Mouse (Mus musculus): ENCODE results near the gene Gm17324.
"Not testable (repeated sequence)": the region's sequence is repeated elsewhere in the genome, so short reads cannot be mapped to it uniquely, and the experiment has no call there.

Gm17324 gene

DNA sequence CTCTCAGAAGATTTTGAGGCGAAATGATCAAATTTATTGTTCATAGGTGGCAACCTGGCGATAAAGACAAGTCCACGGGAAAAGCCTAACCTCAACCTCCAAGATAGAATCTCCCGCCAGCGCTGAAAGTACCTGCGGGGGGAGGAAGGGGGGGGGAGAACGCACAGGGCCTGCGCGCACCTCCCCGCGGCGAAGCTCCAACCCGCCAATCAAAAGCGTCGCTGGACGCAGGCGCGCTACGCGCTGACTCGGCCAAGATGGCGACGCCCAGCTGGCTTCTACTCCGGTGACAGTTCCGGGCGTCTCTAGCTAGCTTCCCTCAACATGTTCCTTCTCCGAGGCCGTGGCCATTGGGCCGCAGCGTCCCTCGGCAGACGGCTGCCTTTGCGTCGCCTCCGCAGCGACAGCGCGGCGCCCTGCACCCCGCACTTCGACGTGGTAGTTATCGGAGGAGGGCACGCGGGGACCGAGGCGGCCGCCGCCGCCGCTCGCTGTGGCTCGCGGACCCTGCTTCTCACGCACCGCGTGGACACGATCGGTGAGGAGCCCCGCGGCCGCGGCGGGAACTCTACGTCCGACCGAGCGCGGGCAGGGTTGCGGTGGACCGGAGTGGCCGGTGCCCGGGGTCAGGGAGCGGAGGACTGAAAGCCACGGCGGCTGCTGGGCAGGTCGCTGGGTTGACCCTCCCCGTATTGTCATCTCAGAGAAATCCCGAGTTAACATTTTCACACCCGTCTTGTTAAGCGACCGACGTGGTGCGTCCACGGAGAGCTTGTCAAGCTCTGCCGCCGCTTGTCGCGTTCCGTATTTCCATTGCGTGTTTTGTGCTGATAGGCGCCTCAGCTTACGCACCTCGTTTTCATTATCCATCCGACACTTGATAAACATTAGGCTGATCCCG, at the start of gene Gm17324, which contains the start of gene Mto1:
Gene Gm17324, minus strand, starts transcription at position 814 of the 901 bp plus-strand sequence.
Gene Mto1, plus strand, starts transcription at position 236 of the 901 bp plus-strand sequence.
- peak; percentile 75 to 83 for DNase-seq (ENCODE audit: low spot score in 2 of 2)

- DNase-seq (ENCODE audit: low spot score in 2 of 2) = no peak
Observed at GRCm38 (mm10) chr9:78493171-78493570, 44.6 kb upstream of the Gm17324 start.

- DNase-seq (ENCODE audit: low spot score in 2 of 2) = no peak
Observed at GRCm38 (mm10) chr9:78492254-78492653, 43.7 kb upstream of the Gm17324 start.

DNA sequence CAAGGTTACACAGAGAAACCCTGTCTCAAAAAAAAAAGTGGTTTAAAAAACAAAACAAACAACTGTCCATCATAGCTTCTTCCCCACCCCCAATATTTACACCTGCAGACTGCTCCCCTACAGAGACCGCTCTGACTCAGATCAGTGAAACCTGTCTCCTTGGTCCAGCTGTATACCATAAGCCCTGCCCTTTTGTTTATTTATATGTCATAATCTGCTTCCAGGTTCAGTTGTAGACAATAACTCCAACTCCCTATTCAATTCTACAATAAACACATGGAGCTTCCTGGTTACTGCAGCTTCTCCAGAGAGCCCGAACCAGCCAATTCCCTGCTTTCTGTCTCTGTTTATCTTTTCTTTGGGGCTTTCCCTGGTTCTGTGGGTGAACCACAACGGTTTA, 42.6 kb upstream of the Gm17324 start:
- DNase-seq (ENCODE audit: low spot score in 2 of 2) = no peak

DNA sequence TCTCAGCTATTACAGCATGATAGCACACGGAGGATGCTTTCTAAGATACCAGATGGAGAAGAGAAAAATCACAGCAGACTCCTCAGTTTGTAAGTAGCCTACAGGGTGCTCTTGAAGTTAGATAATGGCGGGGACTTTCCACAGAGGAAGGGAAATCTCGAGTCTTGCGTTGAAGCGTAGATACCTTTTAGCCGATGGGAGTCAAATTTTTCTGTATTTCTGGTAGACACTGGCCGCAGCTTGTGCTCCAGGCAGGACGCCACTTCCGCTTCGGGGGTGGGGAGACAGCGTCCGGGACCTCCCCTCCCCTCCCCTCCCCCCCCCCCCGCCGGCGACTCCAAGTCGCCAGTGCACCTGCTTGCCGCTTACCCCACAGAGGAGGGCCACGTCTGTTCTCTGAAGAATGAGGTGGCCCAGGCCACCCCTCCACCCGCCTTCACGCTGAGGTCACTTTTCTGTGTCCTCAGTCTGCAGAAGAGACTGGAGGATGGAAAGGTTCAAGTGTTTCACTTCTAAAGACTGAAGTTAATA, 40.4 kb upstream of the Gm17324 start, which contains the start of gene Eef1a1:
Gene Eef1a1, minus strand, starts transcription at position 262 of the 531 bp plus-strand sequence.
- DNase-seq (ENCODE audit: low spot score in 2 of 2) = no peak

GRCm38 (mm10) chr9:78488021-78488420, 39.4 kb upstream of the Gm17324 start:
- not testable (repeated sequence) for DNase-seq (ENCODE audit: low spot score in 2 of 2)

DNA sequence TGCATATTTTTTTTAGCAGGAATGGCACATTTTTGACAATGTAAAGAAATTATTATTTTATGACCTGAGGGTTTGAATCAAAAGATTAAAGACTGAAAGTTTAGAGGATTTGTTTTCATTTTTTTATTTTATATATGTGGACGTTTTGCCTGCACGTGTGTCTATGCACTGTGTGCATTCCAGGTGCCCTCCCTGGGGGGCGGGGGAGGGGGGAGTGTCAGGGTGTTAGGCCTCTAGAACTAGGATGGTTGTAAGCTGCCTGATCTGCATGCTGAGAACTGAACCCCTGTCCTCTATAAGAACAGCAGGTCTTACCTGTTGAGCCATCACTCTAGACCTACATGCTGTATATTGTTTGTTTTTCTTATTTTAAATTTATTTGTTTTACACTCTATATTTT, 36.1 kb upstream of the Gm17324 start:
- no peak for DNase-seq (ENCODE audit: low spot score in 2 of 2)

DNA sequence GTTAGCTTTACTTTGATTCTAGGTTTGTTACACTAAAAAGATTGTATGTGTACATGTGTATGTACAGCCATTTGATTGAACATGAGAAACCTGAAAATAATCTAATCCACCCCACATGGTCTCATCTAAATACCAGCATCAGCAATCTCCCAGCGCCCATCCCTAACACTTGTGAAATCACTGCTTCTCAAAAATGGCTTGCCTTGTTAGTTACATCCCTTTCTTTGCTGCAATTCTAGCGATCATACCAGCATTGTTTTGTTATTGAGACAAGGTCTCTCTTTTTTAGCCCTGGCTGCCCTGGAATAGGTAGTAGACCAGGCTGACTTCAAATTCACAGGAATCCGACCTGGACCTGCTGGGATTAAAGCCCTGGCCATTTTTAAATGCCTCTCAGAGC, 33.8 kb upstream of the Gm17324 start:
- no peak for DNase-seq (ENCODE audit: low spot score in 2 of 2)

GRCm38 (mm10) chr9:78481423-78482331, 33.1 kb upstream of the Gm17324 start:
- DNase-seq (ENCODE audit: low spot score in 2 of 2) = peak; percentile 94

- DNase-seq (ENCODE audit: low spot score in 2 of 2) = peak; percentile 58 to 62
Observed at GRCm38 (mm10) chr9:78480706-78481358, 32.2 kb upstream of the Gm17324 start.

DNA sequence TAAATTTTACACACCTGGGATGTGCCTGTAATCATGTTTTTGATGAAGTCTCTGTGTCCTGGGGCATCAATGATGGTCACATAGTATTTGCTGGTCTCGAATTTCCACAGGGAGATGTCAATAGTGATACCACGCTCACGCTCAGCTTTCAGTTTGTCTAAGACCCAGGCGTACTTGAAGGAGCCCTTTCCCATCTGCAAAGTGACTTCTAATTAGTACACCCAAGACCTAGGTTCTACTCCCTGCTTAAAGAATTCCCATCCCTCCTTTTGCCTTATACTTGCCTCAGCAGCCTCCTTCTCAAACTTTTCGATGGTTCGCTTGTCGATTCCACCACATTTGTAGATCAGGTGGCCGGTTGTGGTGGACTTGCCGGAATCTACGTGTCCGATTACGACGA, 31.6 kb upstream of the Gm17324 start:
- DNase-seq (ENCODE audit: low spot score in 2 of 2) = not testable (repeated sequence)

DNA sequence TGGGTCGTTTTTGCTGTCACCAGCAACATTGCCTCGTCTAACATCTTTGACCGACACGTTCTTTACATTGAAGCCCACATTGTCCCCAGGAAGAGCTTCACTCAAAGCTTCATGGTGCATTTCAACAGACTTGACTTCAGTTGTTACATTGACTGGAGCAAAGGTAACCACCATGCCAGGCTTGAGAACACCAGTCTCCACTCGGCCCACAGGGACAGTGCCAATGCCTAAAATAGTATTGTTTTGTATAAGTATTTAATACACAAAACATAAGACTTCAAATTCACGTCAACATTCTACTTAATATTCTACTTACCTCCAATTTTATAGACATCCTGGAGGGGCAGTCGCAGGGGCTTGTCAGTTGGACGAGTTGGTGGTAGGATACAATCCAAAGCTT, 30.7 kb upstream of the Gm17324 start:
- not testable (repeated sequence) for DNase-seq (ENCODE audit: low spot score in 2 of 2)

- not testable (repeated sequence) for DNase-seq (ENCODE audit: low spot score in 2 of 2)
Observed at GRCm38 (mm10) chr9:78478009-78478605, 29.5 kb upstream of the Gm17324 start.

GRCm38 (mm10) chr9:78477021-78477551, 28.5 kb upstream of the Gm17324 start:
- no peak for DNase-seq (ENCODE audit: low spot score in 2 of 2)

DNA sequence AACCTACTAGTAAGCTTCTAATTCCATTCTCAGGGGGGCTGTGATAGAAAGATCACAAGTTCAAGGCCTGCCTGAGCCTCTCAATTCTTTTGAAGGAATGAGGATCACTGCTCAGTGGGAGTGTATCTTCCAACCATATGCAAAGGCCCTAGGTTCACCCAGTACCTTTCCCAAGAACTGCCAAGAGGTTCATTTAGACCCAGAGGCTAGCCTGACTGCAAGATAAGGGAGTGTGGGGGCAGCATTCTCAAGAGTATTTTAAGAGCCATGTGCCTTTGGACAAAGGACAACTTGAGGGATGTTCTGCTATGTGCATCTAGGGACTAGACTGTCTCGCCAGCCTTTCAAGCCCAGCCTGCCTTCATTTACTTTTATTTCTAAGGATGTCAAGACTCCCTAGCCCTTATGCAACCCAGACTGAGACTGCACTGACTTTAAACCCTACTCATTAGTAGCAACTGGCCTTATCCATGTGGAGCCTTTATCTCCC, 28.0 kb upstream of the Gm17324 start:
- DNase-seq (ENCODE audit: low spot score in 2 of 2) = no peak

GRCm38 (mm10) chr9:78475873-78476272, 27.3 kb upstream of the Gm17324 start:
- DNase-seq (ENCODE audit: low spot score in 2 of 2) = no peak

DNA sequence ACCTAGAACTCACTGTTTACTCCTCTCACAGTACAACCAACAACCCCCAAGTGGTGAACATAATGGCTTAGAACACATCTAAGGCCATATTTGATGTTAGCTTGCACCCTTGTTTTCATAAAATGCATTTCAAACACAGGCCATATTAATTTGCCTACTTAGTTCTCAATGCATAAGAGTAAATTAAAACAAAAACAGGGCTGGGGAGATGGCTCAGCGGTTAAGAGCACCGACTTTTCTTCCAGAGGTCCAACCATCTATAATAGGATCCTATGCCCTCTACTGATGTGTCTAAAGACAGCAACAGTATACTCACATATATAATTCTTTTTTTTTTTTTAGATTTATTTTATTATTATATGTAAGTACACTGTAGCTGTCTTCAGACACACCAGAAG, 26.8 kb upstream of the Gm17324 start:
- DNase-seq (ENCODE audit: low spot score in 2 of 2) = no peak

- DNase-seq (ENCODE audit: low spot score in 2 of 2) = no peak
Observed at GRCm38 (mm10) chr9:78474771-78475382, 26.3 kb upstream of the Gm17324 start.

DNA sequence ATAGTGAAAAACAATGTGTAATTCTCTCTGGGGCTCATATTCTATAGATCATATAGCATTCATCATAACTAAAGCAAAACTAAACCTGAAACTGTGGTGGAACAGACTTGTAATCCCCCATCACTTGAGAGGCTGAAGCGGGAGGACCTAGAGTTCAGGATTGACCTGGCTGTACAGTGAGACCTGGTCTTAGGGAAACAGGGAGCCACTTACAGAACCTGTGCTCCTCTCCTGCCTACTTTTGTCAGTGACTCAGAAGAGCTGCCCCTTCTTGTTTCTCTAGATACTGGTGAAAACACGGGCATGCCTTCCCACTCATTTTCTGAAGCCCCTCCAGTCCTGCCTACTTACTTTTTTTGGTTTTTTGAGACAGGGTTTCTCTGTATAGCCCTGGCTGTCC, 25.7 kb upstream of the Gm17324 start:
- DNase-seq (ENCODE audit: low spot score in 2 of 2) = no peak

- no peak for DNase-seq (ENCODE audit: low spot score in 2 of 2)
Observed at GRCm38 (mm10) chr9:78473588-78473987, 25.0 kb upstream of the Gm17324 start.

Measured in frontal cortex, postnatal 14 days (tissue).